In genomic region chr6:17281757-17282092, GRCm38 (mm10) we compare ENCODE assay signal across 9 mouse cellular contexts. TPM values are rescaled to one million over a fixed set of nuclear protein-coding genes. Genes with fewer than 3 reads are reported as not detected.
DNase-seq lines count a peak whose midpoint lies in the region; ATAC-seq and TF ChIP-seq lines count a peak whose summit lies in the region.
"Had no signal": no experiment of that assay in that cellular context is flagged by ENCODE, and none has a peak within 500 bp of the region (broad histone marks: within the 10 kb centered on the region; RNA-seq: fewer than 3 reads in every experiment).

No protein-coding gene starts in this region.

- TF ChIP-seq POLR2A in kidney, adult 2 months (IDR thresholded peaks at IDR 0.05; ENCODE audit: low read depth, low read length) = no peak

- TF ChIP-seq CTCF in kidney, adult 2 months (conservative IDR thresholded peaks at IDR 0.05; ENCODE audit: insufficient read depth, insufficient read length, low read depth, low read length) = no peak

- H3K9ac ChIP-seq in heart, embryonic 16.5 days (ENCODE audit: low read length) = peak overlapping the region; percentile 80
- H3K9ac ChIP-seq in liver, embryonic 13.5 days = no peak overlapping the region

- H3K4me2 ChIP-seq in heart, embryonic 16.5 days (ENCODE audit: low read depth, low read length) = peak overlapping the region; percentile 93
- H3K4me2 ChIP-seq in liver, embryonic 13.5 days = peak overlapping the region; percentile 67

- 36% methylated on average over 8 of the region's 8 CpGs for WGBS in kidney, adult 2 months
- WGBS in heart, embryonic 16.5 days = 15% methylated on average over 8 of the region's 8 CpGs
- 13% methylated on average over 8 of the region's 8 CpGs for WGBS in liver, embryonic 13.5 days (ENCODE audit: insufficient replicate concordance)

- ATAC-seq in heart, embryonic 16.5 days (replicated peaks; ENCODE audit: extremely low read depth, insufficient read depth, low FRiP score) = peak; percentile 39; the same call in 1 of the 2 replicates
- no peak for ATAC-seq in liver, embryonic 13.5 days (ENCODE audit: low read depth)

- H3K9me3 ChIP-seq in heart, embryonic 16.5 days (replicated peaks; ENCODE audit: control insufficient read depth, low read length) = no peaks in the 10 kb centered on the region
- no peaks in the 10 kb centered on the region for H3K9me3 ChIP-seq in liver, embryonic 13.5 days (replicated peaks)

- H3K36me3 ChIP-seq in kidney, adult 2 months (ENCODE audit: control insufficient read depth, insufficient read depth, low read length) = no peaks in the 10 kb centered on the region
- no peaks in the 10 kb centered on the region for H3K36me3 ChIP-seq in heart, embryonic 16.5 days (ENCODE audit: control insufficient read depth, insufficient read depth)
- no peaks in the 10 kb centered on the region for H3K36me3 ChIP-seq in liver, embryonic 13.5 days
- no peaks in the 10 kb centered on the region for H3K36me3 ChIP-seq in splenic B cell, adult 2 months (ENCODE audit: control insufficient read depth, insufficient read depth, low read length, poor library complexity, severe bottlenecking)

- no peaks in the 10 kb centered on the region for H3K27me3 ChIP-seq in kidney, adult 2 months (replicated peaks; ENCODE audit: control insufficient read depth, insufficient read depth, low read length)
- H3K27me3 ChIP-seq in heart, embryonic 16.5 days (ENCODE audit: control insufficient read depth, insufficient read depth, low read length) = no peaks in the 10 kb centered on the region
- H3K27me3 ChIP-seq in liver, embryonic 13.5 days = peaks cover 6% of the 10 kb centered on the region
- H3K27me3 ChIP-seq in splenic B cell, adult 2 months (ENCODE audit: control insufficient read depth, insufficient read depth, low read length, poor library complexity, severe bottlenecking) = no peaks in the 10 kb centered on the region

- H3K4me3 ChIP-seq in kidney, adult 2 months (ENCODE audit: insufficient read depth, low read depth, low read length) = peak overlapping the region; percentile 66
- peak overlapping the region; percentile 71 for H3K4me3 ChIP-seq in brown adipose tissue, adult 24 weeks (ENCODE audit: insufficient read depth, low read depth, low read length)
- peak overlapping the region; percentile 69 for H3K4me3 ChIP-seq in heart, embryonic 16.5 days (ENCODE audit: low read length)
- peak overlapping the region; percentile 47 for H3K4me3 ChIP-seq in liver, embryonic 13.5 days (replicated peaks)

- peak; percentile 9 for DNase-seq in kidney, adult 2 months
- DNase-seq in kidney, adult 8-10 months = no peak
- DNase-seq in liver, embryonic 13.5 days = no peak
- DNase-seq in splenic B cell, adult 2 months (ENCODE audit: low read depth, low spot score) = peak; percentile 39
- no peak for DNase-seq in layer of hippocampus, adult 8-10 months (ENCODE audit: low spot score in 2 of 2)
- no peak for DNase-seq in gastrocnemius, postnatal 25 days

- peak overlapping the region; percentile 91 for H3K27ac ChIP-seq in kidney, adult 2 months (ENCODE audit: insufficient read depth, low read depth, low read length)
- peak overlapping the region; percentile 96 for H3K27ac ChIP-seq in brown adipose tissue, adult 24 weeks (replicated peaks; ENCODE audit: low read depth, low read length)
- peak overlapping the region; percentile 83 for H3K27ac ChIP-seq in heart, embryonic 16.5 days (ENCODE audit: low read length)
- no peak overlapping the region for H3K27ac ChIP-seq in liver, embryonic 13.5 days

- H3K4me1 ChIP-seq in kidney, adult 2 months (ENCODE audit: control insufficient read depth, insufficient read depth, low read length) = no peaks in the 10 kb centered on the region; the same call in 1 of the 2 replicates
- H3K4me1 ChIP-seq in brown adipose tissue, adult 24 weeks (ENCODE audit: control insufficient read depth, insufficient read depth, insufficient read length, low read length) = peaks cover 13% of the 10 kb centered on the region
- peaks cover 5% of the 10 kb centered on the region for H3K4me1 ChIP-seq in heart, embryonic 16.5 days (ENCODE audit: control insufficient read depth, insufficient read depth, low read length)
- peaks cover 10% of the 10 kb centered on the region; the same call in 1 of the 2 replicates for H3K4me1 ChIP-seq in liver, embryonic 13.5 days (replicated peaks)

RNA-seq across cellular contexts. Expression of gene Cav2, which starts 0.7 kb away (rescaled TPM):
- 44.0 and 50.3 TPM in 2 replicates for polyA plus RNA-seq in kidney, adult 2 months (2012; rRNA removed)
- polyA plus RNA-seq in brown adipose tissue, adult 24 weeks (2012; ENCODE audit: insufficient read depth, insufficient read length, missing spikeins) = 223 and 244 TPM in 2 replicates
- polyA plus RNA-seq in heart, embryonic 16.5 days (2015; fragmentation: Nextera tagmentation; extraction: Ambion mirVana) = 44.5 and 47.5 TPM in 2 replicates
- polyA plus RNA-seq in liver, embryonic 13.5 days (2015; fragmentation: Nextera tagmentation; extraction: Ambion mirVana) = 2.4 and 3.4 TPM in 2 replicates
- 10 to 100 TPM; 19.4 to 34.5 (median 31.0) TPM for total RNA-seq in layer of hippocampus, adult 8-10 months (2022)
- total RNA-seq in gastrocnemius, postnatal 25 days (2021) = 10 to 100 TPM; 20.2 to 30.4 TPM
- total RNA-seq: MEL had no signal

RNA-seq across cellular contexts. Expression of gene Cav1, which starts 24.4 kb away (rescaled TPM):
- polyA plus RNA-seq in kidney, adult 2 months (2012; rRNA removed) = 149 and 197 TPM in 2 replicates
- polyA plus RNA-seq in brown adipose tissue, adult 24 weeks (2012; ENCODE audit: insufficient read depth, insufficient read length, missing spikeins) = 735 and 867 TPM in 2 replicates
- polyA plus RNA-seq in heart, embryonic 16.5 days (2015; fragmentation: Nextera tagmentation; extraction: Ambion mirVana) = 371 and 412 TPM in 2 replicates
- polyA plus RNA-seq in liver, embryonic 13.5 days (2015; fragmentation: Nextera tagmentation; extraction: Ambion mirVana) = 3.7 and 4.9 TPM in 2 replicates
- total RNA-seq in layer of hippocampus, adult 8-10 months (2022) = 10 to 100 TPM; 16.7 to 29.8 (median 23.3) TPM
- 100 to 1,000 TPM; 104 to 186 TPM for total RNA-seq in gastrocnemius, postnatal 25 days (2021)
- total RNA-seq: MEL had no signal

Comparison
In these comparisons a context has a peak if more than half of its experiments do, and no peak if none do; other contexts are left out.
1. DNase-seq: peak in kidney, adult 2 months (single experiment) and splenic B cell, adult 2 months (single experiment); none in kidney, adult 8-10 months (0 of 2), liver, embryonic 13.5 days (single experiment), layer of hippocampus, adult 8-10 months (0 of 2) and gastrocnemius, postnatal 25 days (single experiment).
2. RNA of gene Cav2, which starts 0.7 kb away (polyA plus RNA-seq): 223 to 244 TPM in brown adipose tissue, adult 24 weeks, 44.5 to 47.5 TPM in heart, embryonic 16.5 days and 44.0 to 50.3 TPM in kidney, adult 2 months; 2.4 to 3.4 TPM in liver, embryonic 13.5 days; every median in the first group is over 10 times any median in the second.
3. RNA of gene Cav1, which starts 24.4 kb away (polyA plus RNA-seq): 735 to 867 TPM in brown adipose tissue, adult 24 weeks, 371 to 412 TPM in heart, embryonic 16.5 days and 149 to 197 TPM in kidney, adult 2 months; 3.7 to 4.9 TPM in liver, embryonic 13.5 days; every median in the first group is over 10 times any median in the second.
4. Peak in every context shown above with its lines, with median percentiles within 50 percentile points of each other: H3K4me3 ChIP-seq.